Mouse (Mus musculus) ES-Bruce4 (cell line): Measurements from ENCODE around the gene Olfr18. TPM values are rescaled to one million over a fixed set of nuclear protein-coding genes. Genes with fewer than 3 reads are reported as not detected.

Experiments used
- H3K27ac ChIP-seq: 2 replicates; pipeline ENCODE4 v1.5.1; 2012; ENCODE audit warnings: low read length, inconsistent platforms; ENCODE audit not compliant: insufficient read depth
- H3K27me3 ChIP-seq: 2 replicates; pipeline ENCODE4 v1.6.1; 2012; ENCODE audit warnings: mild to moderate bottlenecking, low read length, inconsistent platforms; ENCODE audit not compliant: control insufficient read depth, poor library complexity, insufficient read depth, severe bottlenecking
- H3K36me3 ChIP-seq: 2 replicates; pipeline ENCODE4 v1.6.1; 2012; ENCODE audit warnings: inconsistent platforms, mild to moderate bottlenecking, low read length, moderate library complexity; ENCODE audit not compliant: control insufficient read depth, poor library complexity, insufficient read depth, severe bottlenecking
- H3K4me1 ChIP-seq: one replicate; pipeline ENCODE4 v1.8.1; 2011; ENCODE audit warnings: low read length; ENCODE audit not compliant: control insufficient read depth, insufficient read depth
- H3K4me3 ChIP-seq: 2 replicates; pipeline ENCODE4 v1.5.1; 2011; ENCODE audit warnings: low read depth, mild to moderate bottlenecking, low read length
- H3K9ac ChIP-seq: 2 replicates; pipeline ENCODE4 v1.6.1; 2012; ENCODE audit warnings: low read depth, mild to moderate bottlenecking, inconsistent platforms; ENCODE audit not compliant: poor library complexity, severe bottlenecking
- H3K9me3 ChIP-seq: replicated peaks from 2 replicates; pipeline ENCODE4 v1.6.1; 2012; ENCODE audit warnings: mild to moderate bottlenecking, low read length, inconsistent platforms; ENCODE audit not compliant: control insufficient read depth, poor library complexity, insufficient read depth, severe bottlenecking
- CTCF ChIP-seq: IDR thresholded peaks from one replicate; pipeline ENCODE4 v1.8.1; 2011; ENCODE audit warnings: low read depth, low read length
- EP300 ChIP-seq: IDR thresholded peaks from 2 replicates; pipeline ENCODE4 v1.6.1; 2011; ENCODE audit warnings: low read depth, low read length; ENCODE audit not compliant: insufficient read depth
- POLR2A ChIP-seq: IDR thresholded peaks from one replicate; pipeline ENCODE4 v1.8.1; 2011; ENCODE audit warnings: low read length; ENCODE audit not compliant: insufficient read depth
- polyA plus RNA-seq: library from polyadenylated mRNA; stranded (reverse); fragments of >200 nt; gene quantifications from 2 replicates; pipeline ENCODE4 v1.2.4, GENCODE M21; 2011; ENCODE audit warnings: low read depth; ENCODE audit not compliant: missing spikeins, insufficient read depth, insufficient read length

The Olfr18 gene
- polyA plus RNA-seq, result not detected in 2 replicates

DNA sequence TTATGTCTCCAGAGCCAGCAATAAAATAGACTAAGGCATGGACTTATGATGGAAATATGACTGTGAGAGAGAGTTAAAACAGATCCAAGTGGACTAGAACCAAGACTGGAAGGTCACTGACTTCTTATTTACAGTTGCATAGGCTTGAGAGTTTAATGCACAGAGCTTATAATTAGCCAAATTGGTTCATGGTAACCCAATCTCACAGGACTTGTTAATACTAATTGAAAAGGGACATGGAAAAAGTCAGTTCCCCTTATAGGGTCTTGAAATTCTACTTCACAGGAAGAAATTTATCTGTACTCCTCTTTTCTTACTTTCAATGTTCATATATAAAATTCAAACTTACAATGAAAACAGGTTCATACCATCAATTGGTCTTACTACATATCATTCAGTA lies at the start of gene Olfr18:
Gene Olfr18 (minus strand): TSS at position 101 of the 400 bp plus-strand sequence.
- TF ChIP-seq EP300, result no peak
- no peak for TF ChIP-seq POLR2A
- TF ChIP-seq CTCF, result no peak
- H3K4me3 ChIP-seq, result no peak within 1 kb of the TSS

GRCm38 (mm10) chr9:20385343-20385703 lies 49.4 kb upstream of the Olfr18 start:
- Histone ChIP-seq H3K36me3 (no peaks in the 10 kb centered on the region), H3K4me1 (no peaks in the 10 kb centered on the region), H3K27ac (no peak overlapping the region), H3K9me3 (no peaks in the 10 kb centered on the region), H3K27me3 (no peaks in the 10 kb centered on the region), H3K4me3 (peak overlapping the region; percentile 95), H3K9ac (0 out of 2 replicates have a peak overlapping the region, but pooled peaks have one; percentile 39)
- no peak for TF ChIP-seq EP300
- TF ChIP-seq CTCF, result no peak
- TF ChIP-seq POLR2A, result no peak

More for the DNA sequence above, at the start of gene Olfr18:
- Histone ChIP-seq H3K27me3 (no peaks in the 10 kb centered on the region), H3K9ac (no peak within 1 kb of the TSS), H3K9me3 (no peaks in the 10 kb centered on the region), H3K36me3 (no peaks in the 10 kb centered on the region), H3K4me1 (no peaks in the 10 kb centered on the region), H3K27ac (no peak within 1 kb of the TSS)

DNA sequence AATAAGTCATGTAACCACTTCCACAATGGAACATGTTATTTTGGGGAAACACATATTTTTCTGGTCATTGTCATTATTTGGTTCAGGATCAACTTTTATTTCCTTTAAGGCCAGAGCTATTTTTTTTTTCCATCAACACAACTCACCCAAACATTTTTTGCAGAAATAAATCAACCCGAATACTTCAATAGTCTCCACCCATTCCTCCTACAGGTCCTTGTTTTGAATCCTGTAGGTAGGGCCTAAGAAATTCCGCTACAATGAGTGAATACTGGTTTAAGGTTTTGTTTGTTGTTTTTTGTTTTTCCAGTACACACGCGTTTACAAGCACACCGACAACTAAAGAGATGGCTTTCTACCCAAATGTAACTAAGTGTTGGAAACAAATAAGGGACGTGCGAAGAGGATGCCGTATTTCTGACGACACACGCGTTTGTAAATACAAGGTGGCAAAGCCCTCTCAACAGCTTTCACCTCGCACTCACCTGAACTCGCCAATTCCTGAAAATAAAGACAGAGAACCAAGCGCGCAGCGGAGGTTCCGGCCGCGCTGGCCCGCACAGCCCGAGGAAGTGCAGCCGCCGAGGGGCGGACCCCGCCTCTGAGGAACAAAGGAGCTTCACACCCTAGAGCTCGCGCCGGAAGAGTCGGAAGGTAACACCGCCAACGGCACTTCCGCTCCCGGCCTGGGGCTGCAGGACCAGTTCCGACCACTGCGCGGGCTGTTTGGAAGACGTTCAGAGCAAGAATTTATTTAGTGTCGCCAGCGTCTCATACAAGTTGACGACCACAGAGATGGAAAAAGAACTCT lies 48.8 kb upstream of the Olfr18 start, which contains the start of gene Zfp560:
Gene Zfp560 (minus strand): TSS at position 646 of the 811 bp plus-strand sequence.
- H3K9me3 ChIP-seq, result no peaks in the 10 kb centered on the region
- H3K27me3 ChIP-seq, result no peaks in the 10 kb centered on the region
- no peak for TF ChIP-seq CTCF
- TF ChIP-seq EP300, result no peak
- TF ChIP-seq POLR2A, result no peak
- H3K27ac ChIP-seq, result no peak within 1 kb of the TSS
- H3K9ac ChIP-seq, result peak within 1 kb of the TSS; percentile 39; the same call in 1 of the 2 replicates
- no peaks in the 10 kb centered on the region for H3K36me3 ChIP-seq
- H3K4me1 ChIP-seq, result no peaks in the 10 kb centered on the region
- H3K4me3 ChIP-seq, result peak within 1 kb of the TSS; percentile 95

DNA sequence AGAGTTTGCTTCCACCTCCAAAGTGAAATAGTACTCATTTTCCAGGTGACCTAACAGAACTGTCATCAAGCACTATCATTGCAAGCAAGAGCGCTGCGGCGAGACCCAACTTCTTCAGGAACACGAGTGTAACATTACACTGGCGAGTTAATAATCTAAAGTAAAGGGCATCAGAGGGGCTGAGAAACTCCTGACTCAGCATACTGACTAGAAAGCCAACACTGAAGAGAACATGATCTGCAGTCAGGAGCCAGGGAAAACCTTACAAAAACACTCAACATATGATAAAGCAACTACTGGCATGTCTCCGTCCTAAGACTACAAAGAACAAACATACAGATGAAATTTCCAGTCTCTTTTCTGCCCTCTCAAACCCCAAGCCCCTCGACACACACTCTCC lies 47.8 kb upstream of the Olfr18 start:
- Histone ChIP-seq H3K27me3 (no peaks in the 10 kb centered on the region), H3K9me3 (no peaks in the 10 kb centered on the region), H3K27ac (no peak overlapping the region), H3K9ac (no peak overlapping the region), H3K36me3 (no peaks in the 10 kb centered on the region), H3K4me3 (no peak overlapping the region), H3K4me1 (no peaks in the 10 kb centered on the region)
- TF ChIP-seq CTCF (no peak), POLR2A (no peak), EP300 (no peak)

- H3K4me3 ChIP-seq, result no peak overlapping the region
- TF ChIP-seq EP300 (no peak), POLR2A (no peak)
- no peaks in the 10 kb centered on the region for H3K4me1 ChIP-seq
- H3K27me3 ChIP-seq, result no peaks in the 10 kb centered on the region
- no peaks in the 10 kb centered on the region for H3K36me3 ChIP-seq
- H3K9ac ChIP-seq, result no peak overlapping the region
- no peaks in the 10 kb centered on the region for H3K9me3 ChIP-seq
- H3K27ac ChIP-seq, result no peak overlapping the region
These were observed 38.8 kb upstream of the Olfr18 start for GRCm38 (mm10) chr9:20374712-20375111.

- Histone ChIP-seq H3K27ac (no peak overlapping the region), H3K9ac (no peak overlapping the region), H3K4me3 (no peak overlapping the region), H3K36me3 (no peaks in the 10 kb centered on the region), H3K27me3 (no peaks in the 10 kb centered on the region), H3K4me1 (no peaks in the 10 kb centered on the region), H3K9me3 (no peaks in the 10 kb centered on the region)
- TF ChIP-seq EP300 (no peak), POLR2A (no peak), CTCF (no peak)
These were observed 31.4 kb upstream of the Olfr18 start for GRCm38 (mm10) chr9:20367311-20367710.
